Mouse (Mus musculus) spleen, adult 18-20 months (tissue): Measurements from ENCODE around the gene Baz1b.
A peak's percentile ranks its signal among the peaks of the same experiment; 100 is the strongest.

Experiments used
- DNase-seq, 2 experiments: peaks; one replicate each; pipeline ENCODE4 v3.0.0; 2022; ENCODE audit warnings: mixed read lengths in 2 of 2

Baz1b gene

DNA sequence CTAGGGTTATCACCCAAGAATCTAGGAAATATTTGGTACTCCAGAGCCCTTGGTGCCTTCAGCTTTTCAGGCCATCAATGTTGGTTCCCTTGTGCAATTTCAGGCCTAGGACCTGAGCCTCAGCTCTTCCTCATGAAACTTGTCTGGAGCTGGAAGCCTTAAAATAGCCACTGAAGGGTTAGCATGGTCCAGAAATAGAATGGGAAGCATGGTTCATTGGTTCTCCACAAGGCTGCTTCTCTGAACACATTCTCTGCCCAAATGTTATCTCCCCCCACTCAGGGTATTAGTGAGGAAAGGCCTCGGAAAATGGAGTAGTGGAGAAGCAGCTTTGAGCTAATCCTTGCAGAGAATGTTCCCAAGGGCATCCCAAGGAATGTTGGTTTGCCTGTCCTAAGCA lies 54.4 kb downstream of the Baz1b start:
- no peak for DNase-seq

DNA sequence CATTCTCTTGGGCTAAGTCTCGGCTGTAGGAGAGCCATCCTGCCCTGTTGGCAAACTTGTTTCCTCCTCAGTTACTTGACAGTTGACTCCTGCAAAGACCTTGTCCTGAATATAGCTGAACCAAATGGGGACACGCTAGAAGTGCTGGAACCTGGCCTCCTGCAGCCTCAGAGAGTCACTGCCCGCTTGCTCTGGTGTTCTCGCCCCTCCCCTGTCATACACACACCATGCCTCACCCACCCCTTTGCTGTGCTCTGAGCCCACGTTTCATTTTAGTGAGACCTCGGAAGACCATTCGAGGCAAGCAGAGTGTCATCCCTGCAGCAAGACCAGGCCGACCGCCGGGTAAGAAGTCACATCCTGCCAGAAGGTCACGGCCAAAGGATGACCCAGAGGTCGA lies 55.1 kb downstream of the Baz1b start:
- no peak for DNase-seq

DNA sequence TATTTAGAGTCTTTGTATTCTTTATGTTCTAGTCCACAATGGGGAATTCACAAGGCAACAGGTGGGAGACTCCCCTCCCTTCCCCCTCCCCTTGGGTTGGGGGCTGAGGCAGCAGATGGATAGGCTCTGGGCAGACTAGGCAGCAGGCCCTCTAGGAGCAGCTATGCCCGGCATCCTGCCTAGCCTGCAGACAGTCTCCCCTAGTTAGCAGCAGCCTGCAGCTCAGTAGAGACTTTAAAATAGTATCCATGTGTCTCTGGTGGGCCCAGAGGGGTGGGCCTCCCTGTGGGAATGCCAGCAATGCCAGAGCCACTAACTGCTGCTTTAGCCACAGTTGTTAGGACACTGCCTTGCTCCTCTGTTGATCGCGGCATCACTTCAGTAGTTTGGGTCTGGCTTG lies 55.5 kb downstream of the Baz1b start:
- no peak for DNase-seq

DNA sequence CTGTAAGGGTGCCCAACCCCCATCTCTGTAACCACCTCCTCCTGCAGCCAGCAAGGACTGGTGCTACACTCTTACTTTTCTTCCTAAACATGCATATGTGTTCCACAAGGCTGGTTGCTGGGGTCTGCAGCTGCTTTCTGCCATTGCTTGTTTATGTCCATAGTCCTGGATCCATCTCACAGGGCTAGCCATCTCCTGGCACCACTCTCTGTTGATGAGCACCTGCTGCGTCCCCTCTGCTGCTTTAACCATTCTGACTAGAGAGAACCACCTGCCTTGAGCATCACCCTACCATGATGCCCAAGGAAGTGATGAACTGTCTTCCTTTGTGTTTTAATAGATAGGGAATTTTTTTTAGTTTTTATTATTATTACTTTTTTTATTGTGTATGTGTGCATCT lies 56.1 kb downstream of the Baz1b start:
- DNase-seq = no peak

DNA sequence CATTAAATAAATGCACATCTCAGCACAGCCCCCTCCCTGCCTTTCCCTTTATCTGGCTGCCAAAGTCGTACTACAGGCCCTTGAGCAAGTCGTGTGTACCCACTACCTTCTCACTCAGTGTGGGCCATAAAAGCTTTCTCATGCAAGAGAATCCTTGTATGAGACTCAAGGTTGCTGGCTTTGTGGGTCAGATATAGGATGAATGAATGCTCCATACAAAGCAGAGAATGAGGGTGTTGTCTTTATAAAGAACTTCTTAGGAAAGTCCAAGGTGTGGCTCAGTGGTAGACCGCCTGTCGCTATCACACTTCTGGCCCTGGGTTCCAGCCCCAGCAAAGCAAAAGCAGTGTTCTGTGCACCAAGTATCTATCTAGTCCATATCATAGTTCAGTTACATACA lies 59.5 kb downstream of the Baz1b start:
- no peak for DNase-seq

DNA sequence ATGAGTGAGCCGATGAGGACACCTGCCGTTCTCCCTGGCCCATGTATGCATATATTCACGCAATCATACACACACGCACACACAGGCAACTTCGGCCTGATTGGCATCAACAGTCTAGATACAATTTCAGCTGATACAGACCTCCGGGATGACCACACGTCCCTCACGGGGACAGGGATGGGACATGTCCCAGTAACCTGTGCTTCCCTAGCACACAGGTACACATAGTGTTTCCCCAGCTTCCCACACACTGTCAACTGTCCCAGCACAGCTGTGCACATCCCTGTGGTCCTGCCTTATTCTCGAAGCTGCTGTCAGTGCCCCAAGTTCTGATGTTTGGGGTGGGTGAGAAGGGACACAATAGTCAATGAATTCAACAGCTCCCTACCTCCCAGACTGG lies 60.3 kb downstream of the Baz1b start:
- no peak for DNase-seq

DNA sequence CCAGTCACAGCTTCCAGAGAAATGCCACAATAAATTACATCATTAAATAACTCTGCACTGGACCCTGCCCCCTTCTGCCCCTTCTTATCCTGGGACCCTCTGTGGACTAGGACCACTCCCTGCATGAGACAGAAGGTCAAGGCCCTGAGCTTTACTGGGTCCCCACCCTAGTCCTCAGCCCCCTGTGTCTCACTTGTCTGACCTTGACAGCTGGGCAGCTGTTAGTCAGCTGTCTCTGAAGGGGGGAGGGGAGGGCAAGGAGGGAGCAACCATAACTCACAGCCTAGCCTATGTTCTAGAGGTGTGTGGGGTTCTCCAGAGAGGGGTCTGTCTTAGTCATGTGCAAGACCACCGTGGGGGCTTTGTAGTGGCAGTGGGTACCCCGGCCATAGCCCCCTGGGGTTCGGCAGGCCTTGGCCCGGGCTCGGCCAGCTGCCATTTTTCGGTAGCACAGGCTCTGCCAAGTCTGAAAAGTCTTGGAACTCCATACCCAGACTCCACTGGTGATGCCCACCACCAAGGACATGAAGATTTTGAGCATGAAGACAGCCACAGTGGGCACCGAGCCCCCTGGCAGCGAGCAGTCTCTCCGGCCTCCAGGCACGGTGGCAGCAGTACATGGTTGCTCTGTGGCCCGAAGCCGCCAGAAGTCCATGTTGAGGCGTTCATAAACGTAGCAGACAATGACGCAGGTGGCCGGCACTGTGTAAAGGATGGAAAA lies 62.1 kb downstream of the Baz1b start:
- DNase-seq = no peak

DNA sequence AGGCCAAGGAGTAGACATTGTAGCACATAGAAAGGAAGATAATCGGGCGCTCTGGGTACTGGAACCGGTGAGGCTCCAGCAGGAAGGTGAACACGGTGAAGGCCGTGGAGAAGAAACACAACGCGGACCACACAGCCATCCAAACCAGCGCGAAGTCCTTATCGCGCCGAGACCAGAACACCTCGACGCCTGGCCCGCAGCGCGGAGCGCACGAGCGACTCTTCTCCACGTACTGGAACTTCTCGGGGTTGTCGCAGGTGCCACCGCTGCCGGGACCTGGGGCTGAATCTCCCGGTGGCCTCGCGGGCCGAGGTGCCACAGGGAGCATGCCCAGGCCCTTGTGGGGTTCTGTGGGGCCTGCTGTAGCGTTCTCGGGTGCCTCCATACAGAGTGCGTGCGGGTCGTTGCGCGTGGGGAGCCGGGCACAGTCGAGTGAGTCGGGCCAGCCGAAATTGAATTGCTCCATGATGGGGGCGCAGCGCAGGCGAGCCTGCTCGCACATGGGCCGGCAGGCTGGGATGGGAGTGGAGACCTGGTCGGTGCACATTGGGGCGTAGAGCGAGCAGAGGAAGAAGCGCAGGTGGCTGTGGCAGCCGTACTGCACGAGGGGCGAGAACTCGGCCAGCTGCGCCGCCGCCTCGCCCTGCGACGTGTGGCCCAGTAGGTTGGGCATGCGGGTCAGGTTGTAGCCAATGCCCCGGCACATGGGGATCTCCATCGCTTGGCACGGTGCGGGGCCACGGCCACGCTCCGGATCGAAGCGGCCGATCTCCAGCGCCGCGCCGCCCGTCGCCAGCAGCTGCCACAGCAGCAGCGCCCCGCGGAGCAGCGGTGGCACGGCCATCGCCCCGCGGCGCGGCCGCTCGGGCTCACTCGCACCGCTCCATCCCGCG lies 63.4 kb downstream of the Baz1b start:
- peak in 1 of 2 experiments; percentile 21 for DNase-seq

DNA sequence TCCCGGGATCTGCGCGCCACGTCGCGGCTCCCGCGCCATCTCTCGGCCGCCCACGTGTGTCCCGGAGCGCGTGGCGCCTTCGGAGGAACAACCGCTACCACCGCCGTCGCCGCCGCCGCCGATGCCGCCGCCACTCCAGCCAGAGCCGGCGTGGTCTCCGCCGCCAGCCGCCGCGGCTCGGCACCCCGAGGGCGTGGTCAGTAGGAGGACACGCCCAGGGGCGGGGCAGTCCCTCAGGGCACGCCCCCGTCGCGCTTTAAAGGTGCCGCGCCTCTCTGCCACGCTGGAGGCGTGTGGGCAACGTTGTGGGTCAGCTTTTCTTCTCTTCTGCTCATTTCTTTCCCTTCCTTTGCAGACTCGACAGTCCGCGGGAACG lies 64.0 kb downstream of the Baz1b start, which contains the start of gene Fzd9:
Fzd9 (minus strand) TSS at position 152 of the 376 bp plus-strand sequence.
- peak; percentile 65 to 84 for DNase-seq

DNA sequence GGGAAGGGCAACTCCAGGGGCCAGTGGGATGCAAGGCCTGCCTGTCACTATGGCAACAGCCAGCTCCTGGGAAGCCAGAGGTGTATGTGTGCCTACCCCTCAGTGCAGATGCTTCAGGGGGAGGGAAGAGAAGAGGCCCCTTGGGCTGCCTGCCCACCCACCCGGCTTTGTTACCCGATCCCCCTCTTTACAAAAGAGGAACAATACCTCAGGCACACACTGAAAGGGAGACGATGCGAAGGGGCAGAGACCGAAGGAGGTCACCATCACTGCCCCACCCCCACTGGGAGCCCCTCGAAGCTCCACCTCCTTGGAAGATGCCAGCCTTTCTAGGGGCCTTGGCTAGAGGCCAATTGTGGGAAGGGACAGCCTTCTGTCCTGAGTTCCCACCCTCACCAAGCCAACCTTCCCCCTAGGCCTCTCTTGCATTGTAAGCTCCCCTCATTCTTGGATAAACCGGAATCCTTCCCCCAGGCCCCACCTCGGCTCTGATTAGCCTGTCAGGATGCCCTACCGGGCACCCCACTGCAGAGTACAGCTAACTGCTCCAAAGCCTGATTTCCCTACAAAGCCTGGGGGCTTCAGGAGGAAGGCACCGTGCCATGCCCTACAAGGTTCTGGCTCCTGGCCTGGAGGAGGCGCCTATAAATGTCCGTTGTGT lies 66.8 kb downstream of the Baz1b start:
- no peak for DNase-seq

DNA sequence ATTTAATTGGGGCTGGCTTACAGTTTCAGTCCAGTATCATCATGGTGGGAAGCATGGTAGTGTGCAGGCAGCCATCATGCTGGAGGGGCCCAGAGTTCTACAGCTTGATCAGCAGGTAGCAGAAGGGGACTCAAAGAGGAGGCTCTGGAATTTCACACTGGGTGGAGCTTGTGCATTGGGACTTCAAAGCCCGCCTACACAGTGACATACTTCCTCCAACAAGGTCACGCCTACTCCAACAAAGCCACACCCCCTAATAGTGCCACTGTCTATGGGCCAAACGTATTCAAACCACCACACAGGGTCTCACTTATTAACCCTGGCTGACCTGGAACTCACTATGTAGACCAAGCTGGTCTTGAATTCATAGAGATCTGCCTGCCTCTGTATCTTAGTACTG lies 69.1 kb downstream of the Baz1b start:
- no peak for DNase-seq

DNA sequence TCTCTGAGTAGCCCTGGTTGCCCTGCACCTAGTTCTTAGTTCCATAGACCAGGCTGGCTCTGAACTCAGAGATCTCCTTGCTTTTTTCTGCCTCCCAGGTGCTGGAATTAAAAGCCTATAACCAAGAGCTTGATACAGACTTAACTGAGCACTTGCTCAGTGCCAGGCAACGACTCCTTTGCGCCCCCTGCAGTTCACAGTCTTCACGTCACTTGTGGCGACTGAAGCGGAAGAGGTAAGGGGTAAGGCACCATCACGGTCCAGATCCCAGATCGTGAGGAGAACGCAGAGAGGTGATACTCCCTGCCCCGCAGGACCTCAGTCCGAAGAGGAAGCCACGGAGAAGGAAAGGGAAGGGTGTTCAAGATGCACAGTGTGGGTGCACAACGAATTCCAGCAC lies 70.5 kb downstream of the Baz1b start:
- peak in 1 of 2 experiments; percentile 24 for DNase-seq

DNA sequence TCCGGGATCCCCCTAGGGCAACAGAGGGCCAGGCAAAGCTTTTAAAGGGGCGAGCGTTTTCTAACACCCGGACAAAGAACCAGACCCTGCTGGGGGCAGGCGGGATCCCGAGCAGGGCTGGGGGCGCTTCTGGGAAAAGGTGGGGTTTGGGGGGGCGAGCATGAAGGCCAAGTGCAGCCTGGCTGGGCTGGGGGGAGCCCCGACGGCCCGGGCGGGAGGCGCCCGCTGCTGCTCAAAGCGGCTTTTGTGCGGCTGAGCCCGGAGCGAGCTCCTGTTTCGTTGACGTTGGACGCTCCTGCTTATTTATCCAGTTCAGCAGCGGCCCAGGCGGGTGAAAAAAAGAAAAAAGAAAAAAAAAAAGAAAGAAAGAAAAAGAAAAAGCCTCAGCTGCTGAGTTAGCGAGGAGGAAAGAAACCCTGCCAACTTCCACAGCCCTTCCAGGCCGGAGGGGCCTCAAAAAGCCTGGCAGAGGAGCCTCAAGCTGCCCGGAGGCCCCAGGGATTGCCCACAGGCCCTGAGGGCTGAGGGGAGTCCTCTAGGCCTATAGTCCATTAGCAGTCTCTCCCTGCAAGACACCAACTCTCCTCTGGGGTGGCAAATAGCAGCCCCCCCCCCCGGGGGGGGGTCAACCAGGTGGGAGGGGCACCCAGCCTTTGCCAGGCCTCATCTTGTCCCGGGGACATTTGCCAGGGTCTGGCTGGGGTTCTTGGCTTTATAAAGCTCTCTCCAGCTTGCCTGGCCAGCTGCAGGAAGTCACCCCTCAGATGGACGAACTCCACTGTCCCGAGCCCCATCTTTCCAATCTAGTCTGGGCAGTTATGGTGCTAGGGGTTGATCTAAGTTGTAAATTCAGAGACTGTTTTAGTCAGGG lies 71.5 kb downstream of the Baz1b start:
- no peak for DNase-seq

DNA sequence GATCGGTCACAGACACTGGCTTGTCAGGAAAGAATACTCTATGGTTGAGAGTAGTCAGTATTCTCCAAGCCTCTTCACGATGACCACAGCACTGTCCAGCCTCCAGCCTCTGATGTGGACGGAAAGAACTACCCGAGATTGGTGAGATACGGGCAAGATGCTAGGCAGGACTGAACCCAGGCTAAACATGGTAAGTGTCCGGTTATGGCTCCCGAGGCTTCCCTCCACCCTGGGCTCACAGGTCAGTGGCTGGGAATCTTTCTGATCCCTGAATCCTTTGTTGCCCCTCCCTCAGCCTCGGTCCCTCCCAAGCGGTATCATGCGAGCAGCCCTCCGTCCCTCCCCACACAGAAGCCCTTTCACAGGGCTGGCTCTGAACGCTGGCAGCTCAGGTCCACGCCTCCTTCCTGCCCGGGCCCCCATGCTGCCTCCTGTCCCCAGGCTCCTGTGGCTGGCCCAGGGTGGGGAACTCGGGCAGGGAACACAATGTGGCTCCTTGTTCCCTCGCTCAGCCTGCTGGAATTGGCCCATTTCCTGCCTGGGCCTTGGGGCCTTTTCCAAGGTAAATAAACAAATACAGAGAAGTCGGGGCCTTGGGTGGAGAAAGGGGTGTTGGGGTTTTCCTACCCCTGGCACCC lies 76.9 kb downstream of the Baz1b start:
- DNase-seq = no peak

DNA sequence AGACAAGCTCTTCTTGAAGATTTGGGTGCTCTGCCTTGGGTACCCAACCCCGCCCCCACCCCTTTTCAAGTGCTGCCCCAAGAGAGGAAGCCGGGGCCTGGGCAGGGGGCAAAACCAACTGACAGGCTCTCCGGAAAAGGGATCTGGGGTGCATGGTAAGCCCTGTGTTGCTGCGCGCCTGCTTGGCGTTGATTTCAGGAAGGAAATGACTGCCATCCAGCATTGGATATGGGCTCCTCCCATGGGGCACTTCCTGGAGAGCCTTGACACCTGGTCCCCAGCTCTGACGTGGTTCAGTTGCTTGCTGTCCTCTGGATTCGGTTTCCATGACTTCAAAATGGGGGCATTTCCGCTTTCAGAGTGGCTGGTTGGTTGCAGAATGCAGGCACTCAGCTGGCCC lies 77.5 kb downstream of the Baz1b start:
- no peak for DNase-seq

DNA sequence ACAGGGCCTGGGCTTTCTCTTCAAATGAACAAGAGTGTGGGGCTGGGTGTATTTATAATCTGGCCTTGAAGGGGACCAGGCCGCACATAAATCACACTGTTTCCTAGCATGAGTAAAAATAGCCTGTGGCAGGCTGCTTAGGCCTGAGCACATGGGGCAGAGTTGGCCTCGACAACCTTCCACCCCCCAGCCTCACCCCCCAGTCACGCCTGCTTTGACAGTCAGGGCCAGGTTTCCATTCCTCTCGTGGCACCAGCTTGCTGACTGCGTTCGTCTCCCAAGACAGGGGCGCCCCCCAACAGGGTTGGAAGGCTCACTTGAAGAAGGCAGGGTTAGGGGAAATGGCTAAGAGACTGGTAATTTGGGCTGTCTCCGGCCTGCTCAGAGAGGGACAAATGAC lies 82.4 kb downstream of the Baz1b start:
- DNase-seq = no peak

DNA sequence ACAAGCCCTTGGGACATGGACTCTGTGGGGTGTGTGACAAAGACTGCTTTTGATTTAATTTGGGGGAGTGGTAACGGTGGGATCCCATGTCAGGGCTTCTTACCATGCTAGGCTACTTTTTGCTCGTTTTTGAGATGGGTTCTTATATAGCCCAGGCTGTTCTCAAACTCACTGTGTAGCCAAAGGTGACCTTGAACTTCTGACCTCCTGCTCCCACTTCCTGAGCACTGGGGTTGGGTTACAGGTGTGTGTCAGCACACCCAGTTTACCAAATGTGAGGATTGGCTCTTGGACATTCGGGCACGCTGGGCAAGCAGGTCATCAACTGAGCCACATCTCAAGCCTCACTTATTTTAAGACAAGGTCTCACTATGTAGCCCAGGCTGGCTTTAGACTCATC lies 83.3 kb downstream of the Baz1b start:
- no peak for DNase-seq

DNA sequence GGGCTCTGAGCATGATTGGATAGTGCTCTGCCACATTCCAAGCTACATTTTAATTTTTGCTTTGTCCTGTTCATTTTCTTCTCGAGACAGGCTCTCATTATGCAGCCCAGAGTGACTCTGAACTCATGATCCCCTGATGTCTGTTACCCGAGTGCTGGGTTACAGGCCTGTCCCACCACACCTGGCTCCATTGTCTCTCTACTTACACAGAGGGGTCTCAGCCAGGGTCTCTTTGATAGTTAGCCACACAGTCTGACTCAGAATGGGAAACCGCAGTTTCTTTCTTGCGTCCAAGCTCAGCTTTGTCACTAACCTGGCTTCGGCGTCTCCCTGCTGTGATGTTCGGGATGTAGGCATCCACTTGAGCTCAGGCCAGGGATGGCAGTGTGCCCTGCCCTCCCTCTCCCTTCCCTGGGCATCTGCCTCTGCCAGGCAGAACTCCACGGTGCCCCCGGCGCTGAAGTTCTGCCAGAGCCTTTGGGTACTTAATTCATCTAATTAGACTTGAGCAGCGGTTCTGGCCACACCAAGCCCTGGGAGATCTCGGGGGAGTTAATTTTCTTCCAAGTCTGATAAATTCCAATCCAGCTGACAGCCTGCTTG lies 84.6 kb downstream of the Baz1b start:
- DNase-seq = no peak

DNA sequence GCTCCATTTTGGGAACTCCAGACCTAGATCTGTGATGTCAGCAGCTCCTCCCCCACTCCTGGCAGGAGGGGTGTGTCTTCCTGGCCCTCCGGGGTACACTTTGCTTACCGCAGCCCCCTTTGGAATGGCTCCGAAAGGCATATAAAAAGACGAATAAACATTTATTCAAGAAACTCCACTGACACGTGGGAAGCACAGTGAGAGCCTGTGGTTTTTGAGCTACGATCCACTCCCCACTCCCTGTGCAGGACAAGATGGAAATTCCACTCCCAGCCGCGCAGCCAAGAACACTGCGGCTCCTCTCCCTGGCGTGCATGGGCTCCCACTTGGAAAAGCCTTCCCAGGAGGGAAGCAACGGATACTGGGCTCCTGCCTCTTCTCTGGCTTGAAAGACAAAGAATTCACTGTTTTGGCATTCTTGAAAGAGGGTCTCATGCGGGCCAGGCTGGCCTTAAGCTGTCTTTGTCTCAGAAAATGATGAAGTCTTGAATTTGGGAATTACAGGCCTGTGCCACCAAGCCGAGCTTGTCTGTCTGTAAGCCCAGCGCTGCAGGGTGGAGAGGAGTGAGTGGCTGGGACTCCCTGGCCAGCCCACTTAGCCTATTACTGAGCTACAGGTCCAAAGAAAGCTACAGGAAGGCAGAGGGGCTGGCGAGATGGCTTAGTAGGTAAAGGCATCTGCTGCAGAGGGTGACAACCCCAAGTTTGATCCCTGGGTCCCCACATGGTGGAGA lies 87.8 kb downstream of the Baz1b start:
- no peak for DNase-seq

DNA sequence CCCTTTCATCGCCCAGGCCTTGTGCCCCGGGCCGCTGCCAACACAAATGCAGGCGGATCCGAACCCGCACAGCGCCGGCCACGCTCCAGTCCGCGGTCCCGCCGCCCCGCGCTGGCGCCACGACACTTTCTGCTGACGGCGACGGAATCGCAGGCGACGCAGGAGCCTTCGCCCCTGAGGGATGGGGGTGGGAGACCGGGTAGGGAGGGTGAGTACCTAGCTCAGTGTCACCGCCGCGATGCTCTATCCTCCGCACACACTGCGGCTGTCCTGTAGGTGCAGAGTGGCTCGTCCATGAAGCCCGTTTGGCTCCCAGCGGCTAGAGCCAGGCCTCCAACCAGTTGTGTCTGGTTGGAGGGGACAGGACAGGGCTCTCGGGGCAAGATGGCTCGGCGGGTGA lies 89.5 kb downstream of the Baz1b start:
- no peak for DNase-seq

DNA sequence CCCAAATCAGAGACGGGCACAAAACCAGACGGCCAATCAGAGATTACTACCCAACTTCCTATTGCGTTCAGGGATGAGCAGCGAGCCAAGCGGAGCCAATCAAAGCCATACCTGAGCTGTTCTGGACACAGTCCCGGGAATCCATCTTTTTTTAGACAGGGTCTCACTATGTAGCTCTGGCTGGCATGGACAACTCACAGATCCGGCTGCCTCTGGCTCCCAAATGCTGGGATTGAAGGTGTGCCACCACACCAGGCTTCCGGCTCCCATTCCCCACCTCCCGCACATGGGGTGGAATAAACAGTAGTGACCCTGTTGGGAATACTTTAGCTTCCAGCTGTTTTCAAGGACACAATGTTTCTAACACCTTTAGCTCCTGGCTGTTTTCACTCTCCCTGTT lies 93.2 kb downstream of the Baz1b start:
- DNase-seq = no peak
